Mouse (Mus musculus): ENCODE results near the gene Lrrc28. TPM values are rescaled to one million over a fixed set of nuclear protein-coding genes. Genes with fewer than 3 reads are reported as not detected.

Lrrc28 gene
- polyA plus RNA-seq, 1 experiment from 2014 or later = 18.0 TPM

GRCm38 (mm10) chr7:67613795-67614463, 31.1 kb downstream of the Lrrc28 start:
- H3K27me3 ChIP-seq (replicated peaks; ENCODE audit: low read depth, poor library complexity, severe bottlenecking) = no peaks in the 10 kb centered on the region
- H3K4me3 ChIP-seq = no peak overlapping the region
- no peak for DNase-seq (ENCODE audit: low spot score)
- H3K36me3 ChIP-seq (replicated peaks) = no peaks in the 10 kb centered on the region
- H3K9me3 ChIP-seq = no peaks in the 10 kb centered on the region
- 55% methylated on average over 10 of the region's 10 CpGs for WGBS
- H3K4me1 ChIP-seq = peaks cover 28% of the 10 kb centered on the region
- no peak overlapping the region for H3K27ac ChIP-seq (replicated peaks)

- WGBS = 48% methylated on average over 4 of the region's 4 CpGs
These were observed 36.6 kb downstream of the Lrrc28 start for GRCm38 (mm10) chr7:67608348-67609024.

GRCm38 (mm10) chr7:67607669-67608347, 37.3 kb downstream of the Lrrc28 start:
- Histone ChIP-seq H3K36me3 (replicated peaks) (no peaks in the 10 kb centered on the region), H3K27ac (replicated peaks) (no peak overlapping the region), H3K4me3 (no peak overlapping the region), H3K9me3 (no peaks in the 10 kb centered on the region), H3K4me1 (peaks cover 10% of the 10 kb centered on the region), H3K27me3 (replicated peaks; ENCODE audit: low read depth, poor library complexity, severe bottlenecking) (no peaks in the 10 kb centered on the region)
- DNase-seq (ENCODE audit: low spot score) = no peak
- WGBS = 68% methylated on average over 5 of the region's 5 CpGs

More at GRCm38 (mm10) chr7:67608348-67609024, 36.6 kb downstream of the Lrrc28 start:
- H3K4me1 ChIP-seq = peaks cover 14% of the 10 kb centered on the region
- DNase-seq (ENCODE audit: low spot score) = no peak
- no peaks in the 10 kb centered on the region for H3K27me3 ChIP-seq (replicated peaks; ENCODE audit: low read depth, poor library complexity, severe bottlenecking)
- H3K27ac ChIP-seq (replicated peaks) = no peak overlapping the region
- no peaks in the 10 kb centered on the region for H3K36me3 ChIP-seq (replicated peaks)
- H3K4me3 ChIP-seq = no peak overlapping the region
- H3K9me3 ChIP-seq = no peaks in the 10 kb centered on the region

- DNase-seq (ENCODE audit: low spot score) = no peak
- 85% methylated on average over 1 of the region's 1 CpGs for WGBS
- H3K9me3 ChIP-seq = no peaks in the 10 kb centered on the region
- peaks cover 10% of the 10 kb centered on the region for H3K4me1 ChIP-seq
- H3K4me3 ChIP-seq = no peak overlapping the region
- no peaks in the 10 kb centered on the region for H3K27me3 ChIP-seq (replicated peaks; ENCODE audit: low read depth, poor library complexity, severe bottlenecking)
- H3K27ac ChIP-seq (replicated peaks) = no peak overlapping the region
- no peaks in the 10 kb centered on the region for H3K36me3 ChIP-seq (replicated peaks)
These were observed 38.8 kb downstream of the Lrrc28 start for GRCm38 (mm10) chr7:67606250-67606649.

GRCm38 (mm10) chr7:67605114-67605513, 40.0 kb downstream of the Lrrc28 start:
- H3K27ac ChIP-seq (replicated peaks) = no peak overlapping the region
- no peaks in the 10 kb centered on the region for H3K36me3 ChIP-seq (replicated peaks)
- peaks cover 10% of the 10 kb centered on the region for H3K4me1 ChIP-seq
- no peak overlapping the region for H3K4me3 ChIP-seq
- WGBS = 86% methylated on average over 6 of the region's 6 CpGs
- DNase-seq (ENCODE audit: low spot score) = no peak
- H3K9me3 ChIP-seq = no peaks in the 10 kb centered on the region
- H3K27me3 ChIP-seq (replicated peaks; ENCODE audit: low read depth, poor library complexity, severe bottlenecking) = no peaks in the 10 kb centered on the region

GRCm38 (mm10) chr7:67598050-67598449, 47.0 kb downstream of the Lrrc28 start:
- no peaks in the 10 kb centered on the region for H3K36me3 ChIP-seq (replicated peaks)
- no peaks in the 10 kb centered on the region for H3K9me3 ChIP-seq
- WGBS = 70% methylated on average over 3 of the region's 3 CpGs
- no peak for DNase-seq (ENCODE audit: low spot score)
- H3K4me1 ChIP-seq = peaks cover 10% of the 10 kb centered on the region; the same call in 1 of the 2 replicates
- no peak overlapping the region for H3K4me3 ChIP-seq
- H3K27me3 ChIP-seq (replicated peaks; ENCODE audit: low read depth, poor library complexity, severe bottlenecking) = no peaks in the 10 kb centered on the region
- no peak overlapping the region for H3K27ac ChIP-seq (replicated peaks)

GRCm38 (mm10) chr7:67596961-67597360, 48.1 kb downstream of the Lrrc28 start:
- H3K27ac ChIP-seq (replicated peaks) = no peak overlapping the region; the same call in 1 of the 2 replicates
- peaks cover 10% of the 10 kb centered on the region; the same call in 1 of the 2 replicates for H3K4me1 ChIP-seq
- H3K27me3 ChIP-seq (replicated peaks; ENCODE audit: low read depth, poor library complexity, severe bottlenecking) = no peaks in the 10 kb centered on the region
- H3K36me3 ChIP-seq (replicated peaks) = no peaks in the 10 kb centered on the region
- no peak overlapping the region for H3K4me3 ChIP-seq
- 79% methylated on average over 1 of the region's 1 CpGs for WGBS
- no peak for DNase-seq (ENCODE audit: low spot score)
- H3K9me3 ChIP-seq = no peaks in the 10 kb centered on the region

- H3K4me3 ChIP-seq = no peak overlapping the region
- no peaks in the 10 kb centered on the region for H3K36me3 ChIP-seq (replicated peaks)
- WGBS = 93% methylated on average over 1 of the region's 1 CpGs
- H3K27me3 ChIP-seq (replicated peaks; ENCODE audit: low read depth, poor library complexity, severe bottlenecking) = no peaks in the 10 kb centered on the region
- no peaks in the 10 kb centered on the region for H3K9me3 ChIP-seq
- DNase-seq (ENCODE audit: low spot score) = no peak
- H3K4me1 ChIP-seq = peaks cover 10% of the 10 kb centered on the region; the same call in 1 of the 2 replicates
- H3K27ac ChIP-seq (replicated peaks) = no peak overlapping the region
These were observed 48.7 kb downstream of the Lrrc28 start for GRCm38 (mm10) chr7:67596322-67596721.

GRCm38 (mm10) chr7:67593902-67594301, 51.2 kb downstream of the Lrrc28 start:
- no peaks in the 10 kb centered on the region for H3K27me3 ChIP-seq (replicated peaks; ENCODE audit: low read depth, poor library complexity, severe bottlenecking)
- no peak for DNase-seq (ENCODE audit: low spot score)
- WGBS = 89% methylated on average over 6 of the region's 6 CpGs
- peaks cover 13% of the 10 kb centered on the region; the same call in 1 of the 2 replicates for H3K4me1 ChIP-seq
- no peaks in the 10 kb centered on the region for H3K36me3 ChIP-seq (replicated peaks)
- no peak overlapping the region for H3K27ac ChIP-seq (replicated peaks)
- no peak overlapping the region for H3K4me3 ChIP-seq
- H3K9me3 ChIP-seq = no peaks in the 10 kb centered on the region

GRCm38 (mm10) chr7:67592670-67593069, 52.4 kb downstream of the Lrrc28 start:
- no peaks in the 10 kb centered on the region for H3K27me3 ChIP-seq (replicated peaks; ENCODE audit: low read depth, poor library complexity, severe bottlenecking)
- no peak overlapping the region for H3K4me3 ChIP-seq
- H3K9me3 ChIP-seq = no peaks in the 10 kb centered on the region
- no peak overlapping the region for H3K27ac ChIP-seq (replicated peaks)
- 0 out of 2 replicates have a peak, but pooled peaks cover 7% of the 10 kb centered on the region for H3K4me1 ChIP-seq
- 94% methylated on average over 6 of the region's 6 CpGs for WGBS
- no peaks in the 10 kb centered on the region for H3K36me3 ChIP-seq (replicated peaks)
- DNase-seq (ENCODE audit: low spot score) = no peak

GRCm38 (mm10) chr7:67588743-67589142, 56.3 kb downstream of the Lrrc28 start:
- WGBS = 72% methylated on average over 6 of the region's 6 CpGs
- no peaks in the 10 kb centered on the region for H3K9me3 ChIP-seq
- no peak for DNase-seq (ENCODE audit: low spot score)

GRCm38 (mm10) chr7:67586479-67586878, 58.6 kb downstream of the Lrrc28 start:
- H3K36me3 ChIP-seq (replicated peaks) = no peaks in the 10 kb centered on the region
- no peak overlapping the region for H3K4me3 ChIP-seq
- no peak for DNase-seq (ENCODE audit: low spot score)
- no peak overlapping the region for H3K27ac ChIP-seq (replicated peaks)
- no peaks in the 10 kb centered on the region for H3K9me3 ChIP-seq
- 70% methylated on average over 5 of the region's 5 CpGs for WGBS
- H3K27me3 ChIP-seq (replicated peaks; ENCODE audit: low read depth, poor library complexity, severe bottlenecking) = no peaks in the 10 kb centered on the region
- 0 out of 2 replicates have a peak, but pooled peaks cover 3% of the 10 kb centered on the region for H3K4me1 ChIP-seq

More at GRCm38 (mm10) chr7:67588743-67589142, 56.3 kb downstream of the Lrrc28 start:
- no peak overlapping the region for H3K27ac ChIP-seq (replicated peaks)
- 0 out of 2 replicates have a peak, but pooled peaks cover 3% of the 10 kb centered on the region for H3K4me1 ChIP-seq
- H3K36me3 ChIP-seq (replicated peaks) = no peaks in the 10 kb centered on the region
- H3K4me3 ChIP-seq = no peak overlapping the region
- H3K27me3 ChIP-seq (replicated peaks; ENCODE audit: low read depth, poor library complexity, severe bottlenecking) = no peaks in the 10 kb centered on the region
